Mouse (Mus musculus): ENCODE results near the gene Khdc4.
"Not testable (repeated sequence)": the region's sequence is repeated elsewhere in the genome, so short reads cannot be mapped to it uniquely, and the experiment has no call there.

The Khdc4 gene

GRCm38 (mm10) chr3:88655619-88656018 is 30.0 kb upstream of the Khdc4 start:
- DNase-seq (ENCODE audit: low read depth in 2 of 2, low spot score in 2 of 2) = no peak

DNA sequence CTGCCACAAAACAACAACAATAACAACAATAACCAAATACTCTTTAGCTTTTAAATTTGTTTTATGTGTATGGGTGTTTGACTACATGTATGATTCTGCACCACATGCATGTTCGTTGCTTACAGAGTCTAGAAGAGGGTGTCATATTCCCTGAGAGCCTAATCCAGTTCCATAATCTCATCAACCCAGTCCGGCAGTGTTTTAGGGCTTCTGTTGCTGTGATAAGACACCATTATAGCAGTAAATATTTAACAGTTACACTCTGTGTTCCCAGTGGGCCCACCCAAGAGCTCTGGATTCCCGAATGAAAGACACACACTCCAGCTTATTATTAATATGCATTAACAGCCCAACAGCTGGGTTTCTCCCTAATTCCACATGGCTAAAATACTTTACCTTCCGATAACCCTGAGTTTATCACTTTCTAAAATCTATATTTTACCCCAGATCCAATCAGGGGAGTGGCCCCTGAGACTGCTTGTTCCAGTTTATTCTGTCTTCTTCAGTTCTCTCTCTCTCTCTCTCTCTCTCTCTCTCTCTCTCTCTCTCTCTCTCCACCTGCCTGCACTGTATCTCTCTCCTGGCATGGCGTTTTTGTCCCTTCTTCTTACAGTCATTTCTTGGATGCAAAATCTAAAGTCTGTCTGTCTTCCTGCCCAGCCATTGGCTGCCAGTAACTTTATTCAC is 27.0 kb upstream of the Khdc4 start:
- no peak for DNase-seq (ENCODE audit: low read depth in 2 of 2, low spot score in 2 of 2)

DNA sequence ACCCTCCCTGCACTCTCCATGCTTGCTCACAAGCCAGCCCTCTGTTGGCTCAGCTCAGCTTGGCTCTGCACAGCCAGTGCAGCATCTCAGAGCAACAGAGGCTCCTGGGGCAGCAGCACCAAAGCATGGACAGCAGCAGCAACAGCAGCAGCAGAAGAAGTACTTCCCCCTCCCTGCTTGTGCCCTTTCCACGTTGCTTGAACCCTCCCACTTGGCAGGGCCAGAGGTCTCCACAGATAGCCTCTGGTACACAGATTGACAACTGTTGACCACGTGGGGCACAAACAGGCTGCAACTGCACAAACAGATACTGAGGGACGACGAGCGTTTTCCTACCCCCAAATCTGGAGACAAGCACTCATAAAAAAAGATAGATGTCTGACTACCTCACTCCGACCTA is 25.8 kb upstream of the Khdc4 start:
- DNase-seq (ENCODE audit: low read depth in 2 of 2, low spot score in 2 of 2) = no peak

GRCm38 (mm10) chr3:88664095-88664494 is 21.5 kb upstream of the Khdc4 start:
- DNase-seq (ENCODE audit: low read depth in 2 of 2, low spot score in 2 of 2) = peak in 1 of 2 experiments; percentile 20

DNA sequence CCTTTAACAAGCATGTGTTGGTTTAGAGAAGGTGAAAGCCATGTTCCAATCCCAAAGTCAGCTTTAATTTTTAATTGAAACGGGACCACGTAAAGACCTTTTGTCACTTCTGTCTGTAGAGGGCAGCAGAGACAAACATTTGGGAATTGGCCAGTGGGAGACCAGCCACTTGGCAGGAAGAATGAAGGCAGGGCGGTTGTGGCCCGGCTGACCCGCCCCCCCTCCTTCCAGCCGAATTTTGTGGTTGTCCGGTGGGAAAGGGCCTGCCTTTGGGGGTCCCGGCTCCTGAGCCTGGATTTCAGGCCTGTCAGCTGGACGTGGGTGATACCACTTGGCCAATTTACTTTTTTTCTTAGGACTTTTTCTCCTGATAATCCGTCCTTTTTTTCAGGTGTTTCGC is 8.2 kb upstream of the Khdc4 start:
- peak; percentile 49 to 71 for DNase-seq (ENCODE audit: low read depth in 2 of 2, low spot score in 2 of 2)

DNA sequence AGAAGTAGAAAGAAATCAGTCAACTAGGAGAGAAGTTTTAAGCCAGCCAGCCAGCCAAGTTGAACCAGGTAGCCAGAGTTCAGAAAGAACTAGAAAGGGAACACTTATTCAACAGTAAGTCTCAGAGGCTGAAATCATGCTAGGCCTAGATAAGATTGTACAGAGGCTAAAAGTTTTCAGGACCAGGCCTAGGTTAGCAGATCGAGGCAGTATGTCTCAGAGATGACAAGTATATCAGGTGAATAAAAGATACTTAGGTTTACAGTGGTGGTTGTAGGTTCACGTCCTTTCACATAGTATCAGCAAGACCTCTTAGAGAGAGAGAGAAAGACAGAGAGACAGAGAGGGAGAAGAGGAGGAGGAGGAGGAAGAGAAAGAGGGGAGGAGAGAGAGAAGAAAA is 1.8 kb upstream of the Khdc4 start:
- no peak for DNase-seq (ENCODE audit: low read depth in 2 of 2, low spot score in 2 of 2)

DNA sequence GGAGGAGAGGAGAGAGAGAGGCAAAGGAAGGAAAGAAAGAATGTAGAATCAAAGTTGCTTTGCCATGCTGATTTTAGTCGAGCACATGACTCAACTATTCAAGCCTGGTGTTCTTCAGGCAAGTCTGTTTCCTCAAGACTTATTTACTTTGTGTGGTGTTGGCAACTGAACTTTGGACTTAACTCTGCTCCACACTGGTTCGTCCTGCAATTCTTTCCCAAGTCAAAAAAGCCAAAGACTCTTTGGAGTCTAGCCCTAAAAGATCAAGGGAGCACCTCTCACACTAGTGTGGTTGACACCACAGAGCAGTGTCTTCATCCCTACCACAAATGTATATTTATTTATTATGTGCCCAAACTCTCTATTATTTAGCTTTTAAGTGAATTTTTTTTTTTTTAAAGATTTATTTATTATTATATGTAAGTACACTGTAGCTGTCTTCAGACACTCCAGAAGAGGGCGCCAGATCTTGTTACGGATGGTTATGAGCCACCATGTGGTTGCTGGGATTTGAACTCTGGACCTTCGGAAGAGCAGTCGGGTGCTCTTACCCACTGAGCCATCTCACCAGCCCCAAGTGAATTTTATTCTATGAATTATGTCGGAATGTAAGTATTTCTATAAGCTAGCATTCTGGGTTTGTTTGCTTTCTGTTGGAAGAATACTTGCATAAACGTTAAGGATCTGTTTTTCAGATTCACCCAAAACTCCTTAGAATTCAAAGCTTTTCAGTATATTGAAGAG is 1.2 kb upstream of the Khdc4 start:
- DNase-seq (ENCODE audit: low read depth in 2 of 2, low spot score in 2 of 2) = no peak

GRCm38 (mm10) chr3:88685958-88686451 is 402 bp downstream of the Khdc4 start:
- peak in 1 of 2 experiments; percentile 14 for DNase-seq (ENCODE audit: low read depth in 2 of 2, low spot score in 2 of 2)

- no peak for DNase-seq (ENCODE audit: low read depth in 2 of 2, low spot score in 2 of 2)
Observed at GRCm38 (mm10) chr3:88686734-88687611, 1.4 kb downstream of the Khdc4 start.

- DNase-seq (ENCODE audit: low read depth in 2 of 2, low spot score in 2 of 2) = no peak
Observed at GRCm38 (mm10) chr3:88689079-88689478, 3.5 kb downstream of the Khdc4 start.

GRCm38 (mm10) chr3:88695545-88695944 is 9.9 kb downstream of the Khdc4 start:
- DNase-seq (ENCODE audit: low read depth in 2 of 2, low spot score in 2 of 2) = no peak

GRCm38 (mm10) chr3:88698051-88698450 is 12.4 kb downstream of the Khdc4 start:
- no peak for DNase-seq (ENCODE audit: low read depth in 2 of 2, low spot score in 2 of 2)

DNA sequence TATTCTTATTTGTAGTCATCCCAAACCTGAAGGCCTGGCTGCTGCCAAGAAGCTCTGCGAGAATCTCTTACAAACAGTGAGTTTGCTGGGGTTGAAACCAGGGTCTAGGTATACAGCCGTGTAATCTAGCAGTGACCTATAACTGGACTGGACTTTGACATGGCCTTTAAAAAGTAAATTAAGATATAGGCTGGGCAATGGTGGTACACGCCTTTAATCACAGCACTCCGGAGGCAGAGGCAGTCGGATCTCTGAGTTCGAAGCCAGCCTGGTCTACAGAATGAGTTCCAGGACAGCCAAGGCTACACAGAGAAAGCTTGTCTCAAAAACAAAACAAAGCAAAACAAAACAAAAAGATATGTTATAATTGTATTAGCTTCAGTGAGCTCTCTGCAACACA is 13.2 kb downstream of the Khdc4 start:
- DNase-seq (ENCODE audit: low read depth in 2 of 2, low spot score in 2 of 2) = no peak

- DNase-seq (ENCODE audit: low read depth in 2 of 2, low spot score in 2 of 2) = no peak
Observed at GRCm38 (mm10) chr3:88700247-88700646, 14.6 kb downstream of the Khdc4 start.

- DNase-seq (ENCODE audit: low read depth in 2 of 2, low spot score in 2 of 2) = no peak
Observed at GRCm38 (mm10) chr3:88701222-88701621, 15.6 kb downstream of the Khdc4 start.

- no peak for DNase-seq (ENCODE audit: low read depth in 2 of 2, low spot score in 2 of 2)
Observed at GRCm38 (mm10) chr3:88713709-88714108, 28.1 kb downstream of the Khdc4 start.

- no peak for DNase-seq (ENCODE audit: low read depth in 2 of 2, low spot score in 2 of 2)
Observed at GRCm38 (mm10) chr3:88714725-88715124, 29.1 kb downstream of the Khdc4 start.

DNA sequence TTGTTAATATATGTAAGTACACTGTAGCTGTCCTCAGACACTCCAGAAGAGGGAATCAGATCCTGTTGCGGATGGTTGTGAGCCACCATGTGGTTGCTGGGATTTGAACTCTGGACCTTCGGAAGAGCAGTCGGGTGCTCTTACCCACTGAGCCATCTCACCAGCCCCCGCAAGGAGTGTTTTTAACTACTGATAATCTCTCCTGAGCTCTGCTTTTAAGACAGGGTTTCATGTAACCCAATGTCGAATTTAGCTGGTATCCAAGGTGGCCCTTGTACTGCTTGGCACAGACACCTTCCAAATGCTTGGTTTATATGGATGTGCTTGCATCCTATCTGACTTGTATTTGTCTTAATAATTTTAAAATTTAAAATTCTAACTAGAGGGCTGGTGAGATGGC is 30.1 kb downstream of the Khdc4 start:
- DNase-seq (ENCODE audit: low read depth in 2 of 2, low spot score in 2 of 2) = not testable (repeated sequence)

GRCm38 (mm10) chr3:88716399-88717197 is 31.0 kb downstream of the Khdc4 start, which contains the start of gene Rit1:
TSS of gene Rit1 (plus strand) at chr3:88716838.
- DNase-seq (ENCODE audit: low read depth in 2 of 2, low spot score in 2 of 2) = peak; percentile 68 to 79

DNA sequence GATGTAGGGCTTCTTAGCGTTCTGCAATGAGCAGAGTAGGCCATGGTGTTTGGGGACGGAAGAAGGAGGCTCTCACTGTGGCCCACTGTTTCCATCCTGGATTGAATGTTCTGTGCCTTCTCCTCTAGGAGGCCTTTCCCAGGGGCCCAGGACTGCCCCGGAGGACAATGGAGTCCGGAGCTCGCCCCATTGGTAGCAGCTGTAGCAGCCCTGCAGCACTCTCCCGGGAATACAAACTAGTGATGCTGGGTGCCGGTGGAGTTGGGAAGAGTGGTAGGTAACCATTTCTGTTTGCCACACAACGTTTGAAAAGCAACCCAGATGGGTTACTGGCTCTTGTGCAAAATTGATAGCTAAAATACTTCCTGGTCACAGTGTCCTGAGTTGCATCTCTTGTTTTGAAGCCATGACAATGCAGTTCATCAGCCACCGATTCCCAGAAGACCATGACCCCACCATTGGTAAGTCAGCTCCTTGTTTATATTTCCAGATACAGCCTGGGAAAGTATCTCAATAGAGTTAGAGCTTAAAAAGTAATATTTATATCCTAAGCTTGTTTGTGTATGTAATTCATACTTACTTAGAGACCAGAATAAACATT is 31.7 kb downstream of the Khdc4 start:
- DNase-seq (ENCODE audit: low read depth in 2 of 2, low spot score in 2 of 2) = no peak
